Mouse (Mus musculus) midbrain, embryonic 11.5 days (tissue): ENCODE results near the gene Atg7. TPM values are rescaled to one million over a fixed set of nuclear protein-coding genes. Genes with fewer than 3 reads are reported as not detected.

Experiments used
- ATAC-seq: fragments of 200-750 bp; cut with Nextera tagmentation; 2 replicates; pipeline ENCODE4 v1.8.0; 2017; ENCODE audit warnings: moderate TSS enrichment, moderate library complexity; ENCODE audit not compliant: low FRiP score
- DNase-seq: peaks from one replicate; pipeline ENCODE4 v3.0.0; 2015; ENCODE audit warnings: low spot score; ENCODE audit errors: missing footprints
- H3K27ac ChIP-seq: fragments of 300-500 bp; sonication (generic); 2 replicates; pipeline ENCODE4 v1.5.1; 2014; ENCODE audit warnings: low read depth, low read length
- H3K27me3 ChIP-seq: fragments of 300-500 bp; sonication (generic); 2 replicates; pipeline ENCODE4 v1.6.1; 2014; ENCODE audit warnings: mild to moderate bottlenecking, low read length, moderate library complexity, mixed read lengths; ENCODE audit not compliant: control insufficient read depth, insufficient read depth
- H3K36me3 ChIP-seq: fragments of 300-500 bp; sonication (generic); 2 replicates; pipeline ENCODE4 v1.6.1; 2014; ENCODE audit warnings: mild to moderate bottlenecking, low read length, moderate library complexity, mixed read lengths; ENCODE audit not compliant: control insufficient read depth, insufficient read depth
- H3K4me1 ChIP-seq: fragments of 300-500 bp; sonication (generic); 2 replicates; pipeline ENCODE4 v1.6.1; 2014; ENCODE audit warnings: low read length; ENCODE audit not compliant: control insufficient read depth, insufficient read depth
- H3K4me2 ChIP-seq: fragments of 300-500 bp; sonication (generic); 2 replicates; pipeline ENCODE4 v1.6.1; 2014; ENCODE audit warnings: mild to moderate bottlenecking, moderate library complexity
- H3K4me3 ChIP-seq: fragments of 300-500 bp; sonication (generic); 2 replicates; pipeline ENCODE4 v1.5.1; 2014; ENCODE audit warnings: low read depth, low read length
- H3K9ac ChIP-seq: fragments of 300-500 bp; sonication (generic); 2 replicates; pipeline ENCODE4 v1.6.1; 2014; ENCODE audit warnings: low read length
- H3K9me3 ChIP-seq: fragments of 300-500 bp; sonication (generic); 2 replicates; pipeline ENCODE4 v1.6.1; 2016; ENCODE audit warnings: low read length; ENCODE audit not compliant: control insufficient read depth
- WGBS: fragments of 180-500 bp; shearing (Covaris S2); extraction: QIAGEN DNeasy Blood & Tissue Kit; methylation state at CpG from one replicate; pipeline ENCODE4 v1.1.7; 2014; 5-methylcytosine and 5-hydroxymethylcytosine counted together
- polyA plus RNA-seq: library from polyadenylated mRNA; unstranded; fragments of >200 nt; fragmentation: Nextera tagmentation; extraction: Ambion mirVana; gene quantifications from 2 replicates; pipeline ENCODE4 v1.2.1, GENCODE M21; 2014

The Atg7 gene
- polyA plus RNA-seq, 1 experiment from 2014 or later: 17.6 TPM

- no peaks in the 10 kb centered on the region for H3K9me3 ChIP-seq
- H3K36me3 ChIP-seq: no peaks in the 10 kb centered on the region
- ATAC-seq: no peak
- H3K4me2 ChIP-seq: no peak overlapping the region
- peaks cover 4% of the 10 kb centered on the region; the same call in 1 of the 2 replicates for H3K4me1 ChIP-seq
- 91% methylated on average over 7 of the region's 7 CpGs for WGBS
- no peaks in the 10 kb centered on the region for H3K27me3 ChIP-seq
- no peak overlapping the region for H3K4me3 ChIP-seq
- no peak overlapping the region for H3K9ac ChIP-seq
- H3K27ac ChIP-seq: no peak overlapping the region
- no peak for DNase-seq
These were observed 14.1 kb downstream of the Atg7 start for GRCm38 (mm10) chr6:114656826-114657600.

GRCm38 (mm10) chr6:114657807-114658206, 14.9 kb downstream of the Atg7 start:
- Histone ChIP-seq H3K9ac (no peak overlapping the region), H3K4me3 (no peak overlapping the region), H3K4me1 (peaks cover 3% of the 10 kb centered on the region; the same call in 1 of the 2 replicates), H3K36me3 (no peaks in the 10 kb centered on the region), H3K27ac (no peak overlapping the region), H3K4me2 (no peak overlapping the region), H3K27me3 (no peaks in the 10 kb centered on the region), H3K9me3 (no peaks in the 10 kb centered on the region)
- DNase-seq: no peak
- no peak for ATAC-seq
- 91% methylated on average over 4 of the region's 4 CpGs for WGBS

GRCm38 (mm10) chr6:114659278-114659991, 16.5 kb downstream of the Atg7 start:
- ATAC-seq: no peak
- H3K36me3 ChIP-seq: no peaks in the 10 kb centered on the region
- H3K27me3 ChIP-seq: no peaks in the 10 kb centered on the region
- H3K27ac ChIP-seq: no peak overlapping the region
- no peak for DNase-seq
- no peaks in the 10 kb centered on the region for H3K9me3 ChIP-seq
- whole genome bisulfite sequencing: 75% methylated on average over 4 of the region's 4 CpGs
- H3K4me2 ChIP-seq: no peak overlapping the region
- H3K4me3 ChIP-seq: no peak overlapping the region
- H3K9ac ChIP-seq: no peak overlapping the region
- H3K4me1 ChIP-seq: no peaks in the 10 kb centered on the region

GRCm38 (mm10) chr6:114659992-114660800, 17.3 kb downstream of the Atg7 start:
- WGBS: 66% methylated on average over 5 of the region's 5 CpGs
- Histone ChIP-seq H3K27ac (no peak overlapping the region), H3K27me3 (no peaks in the 10 kb centered on the region), H3K9ac (no peak overlapping the region), H3K4me3 (no peak overlapping the region), H3K36me3 (no peaks in the 10 kb centered on the region), H3K4me2 (no peak overlapping the region), H3K9me3 (no peaks in the 10 kb centered on the region), H3K4me1 (no peaks in the 10 kb centered on the region)
- DNase-seq (no peak), ATAC-seq (no peak)

- no peak for ATAC-seq
- Histone ChIP-seq H3K9me3 (no peaks in the 10 kb centered on the region), H3K27me3 (no peaks in the 10 kb centered on the region), H3K4me3 (no peak overlapping the region), H3K36me3 (no peaks in the 10 kb centered on the region), H3K9ac (no peak overlapping the region), H3K27ac (no peak overlapping the region), H3K4me2 (no peak overlapping the region), H3K4me1 (no peaks in the 10 kb centered on the region)
- no peak for DNase-seq
- 91% methylated on average over 2 of the region's 2 CpGs for WGBS
These were observed 20.8 kb downstream of the Atg7 start for GRCm38 (mm10) chr6:114663707-114664106.

GRCm38 (mm10) chr6:114664716-114665115, 21.8 kb downstream of the Atg7 start:
- H3K9me3 ChIP-seq: no peaks in the 10 kb centered on the region

GRCm38 (mm10) chr6:114667518-114667917, 24.6 kb downstream of the Atg7 start:
- H3K4me3 ChIP-seq: no peak overlapping the region
- H3K9me3 ChIP-seq: no peaks in the 10 kb centered on the region
- H3K27me3 ChIP-seq: no peaks in the 10 kb centered on the region
- no peaks in the 10 kb centered on the region for H3K4me1 ChIP-seq
- H3K27ac ChIP-seq: no peak overlapping the region
- no peak overlapping the region for H3K4me2 ChIP-seq
- ATAC-seq: no peak
- DNase-seq: no peak
- WGBS: 93% methylated on average over 6 of the region's 6 CpGs
- H3K36me3 ChIP-seq: no peaks in the 10 kb centered on the region
- H3K9ac ChIP-seq: no peak overlapping the region

More at GRCm38 (mm10) chr6:114664716-114665115, 21.8 kb downstream of the Atg7 start:
- H3K4me1 ChIP-seq: no peaks in the 10 kb centered on the region
- DNase-seq: no peak
- H3K36me3 ChIP-seq: no peaks in the 10 kb centered on the region
- H3K27ac ChIP-seq: no peak overlapping the region
- no peak for ATAC-seq
- H3K27me3 ChIP-seq: no peaks in the 10 kb centered on the region
- no peak overlapping the region for H3K4me3 ChIP-seq
- no peak overlapping the region for H3K4me2 ChIP-seq
- no peak overlapping the region for H3K9ac ChIP-seq
- 78% methylated on average over 2 of the region's 2 CpGs for WGBS

GRCm38 (mm10) chr6:114674771-114675170, 31.9 kb downstream of the Atg7 start:
- H3K4me2 ChIP-seq: no peak overlapping the region
- no peak overlapping the region for H3K9ac ChIP-seq
- no peaks in the 10 kb centered on the region for H3K36me3 ChIP-seq
- H3K27me3 ChIP-seq: peaks cover 2% of the 10 kb centered on the region; the same call in 1 of the 2 replicates
- DNase-seq (no peak), ATAC-seq (no peak)
- no peak overlapping the region for H3K4me3 ChIP-seq
- H3K9me3 ChIP-seq: peaks cover 9% of the 10 kb centered on the region; the same call in 1 of the 2 replicates
- no peak overlapping the region for H3K27ac ChIP-seq
- no peaks in the 10 kb centered on the region for H3K4me1 ChIP-seq
